Mouse (Mus musculus): ENCODE data around the gene Atp5g2. TPM values are rescaled to one million over a fixed set of nuclear protein-coding genes. Genes with fewer than 3 reads are reported as not detected.

Atp5g2 gene
- polyA plus RNA-seq, 1 experiment from 2014 or later: 58.4 TPM

DNA sequence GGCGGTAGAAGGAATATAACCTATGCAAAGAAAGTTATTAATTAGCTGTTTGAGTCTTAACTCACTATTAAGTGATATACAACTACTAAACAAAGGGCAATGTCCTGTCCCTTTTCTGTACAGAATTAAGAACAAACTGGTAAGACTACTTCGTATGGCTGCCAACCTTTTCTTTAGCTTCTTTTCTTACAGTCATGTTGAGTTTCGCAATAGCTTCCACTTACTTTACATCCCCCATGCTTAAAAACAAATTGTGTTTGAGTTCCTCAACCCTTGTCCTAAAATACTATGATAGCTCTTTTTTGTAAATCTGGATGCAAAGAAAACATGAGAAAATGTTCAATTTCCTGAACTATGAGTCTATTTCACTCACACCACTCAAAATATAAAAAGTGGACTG is 49.0 kb downstream of the Atp5g2 start:
- Histone ChIP-seq H3K27me3 (ENCODE audit: control insufficient read depth, insufficient read depth, low read length) (no peaks in the 10 kb centered on the region), H3K4me1 (replicated peaks; ENCODE audit: control insufficient read depth, insufficient read depth, low read length) (peaks cover 5% of the 10 kb centered on the region; the same call in 1 of the 2 replicates), H3K9me3 (ENCODE audit: control insufficient read depth, low read length) (no peaks in the 10 kb centered on the region), H3K36me3 (ENCODE audit: control insufficient read depth, insufficient read depth, low read length) (no peaks in the 10 kb centered on the region), H3K4me3 (ENCODE audit: low read depth, low read length) (no peak overlapping the region), H3K4me2 (ENCODE audit: low read depth, low read length, severe bottlenecking) (no peak overlapping the region), H3K9ac (ENCODE audit: low read length) (no peak overlapping the region), H3K27ac (ENCODE audit: low read depth, low read length) (no peak overlapping the region)
- DNase-seq (ENCODE audit: low spot score) (no peak), ATAC-seq (replicated peaks; ENCODE audit: low FRiP score) (no peak)
- 93% methylated on average over 3 of the region's 3 CpGs for WGBS

DNA sequence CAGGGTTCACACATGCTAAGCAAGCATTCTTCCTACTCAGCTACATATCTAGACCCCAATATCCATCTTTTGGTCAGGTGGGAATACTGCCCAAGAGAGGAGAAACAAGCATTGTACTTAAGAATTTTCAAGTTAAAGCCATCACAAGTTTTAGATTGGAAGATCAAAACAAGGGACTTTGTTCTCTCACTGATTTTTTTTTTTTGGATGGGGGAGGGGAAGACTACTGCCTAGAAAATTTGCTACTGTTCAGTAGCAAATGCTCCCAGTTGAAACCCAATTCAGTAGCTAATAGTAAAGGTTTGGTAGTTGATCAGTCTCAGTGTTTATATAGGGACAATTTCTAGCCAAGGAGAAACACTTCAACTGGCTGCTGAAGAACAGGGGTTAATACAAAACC is 49.6 kb downstream of the Atp5g2 start:
- no peak for DNase-seq (ENCODE audit: low spot score)
- no peaks in the 10 kb centered on the region for H3K9me3 ChIP-seq (ENCODE audit: control insufficient read depth, low read length)
- H3K27ac ChIP-seq (ENCODE audit: low read depth, low read length): no peak overlapping the region
- ATAC-seq (replicated peaks; ENCODE audit: low FRiP score): no peak
- H3K4me2 ChIP-seq (ENCODE audit: low read depth, low read length, severe bottlenecking): no peak overlapping the region
- peaks cover 5% of the 10 kb centered on the region; the same call in 1 of the 2 replicates for H3K4me1 ChIP-seq (replicated peaks; ENCODE audit: control insufficient read depth, insufficient read depth, low read length)
- no peak overlapping the region for H3K4me3 ChIP-seq (ENCODE audit: low read depth, low read length)
- H3K27me3 ChIP-seq (ENCODE audit: control insufficient read depth, insufficient read depth, low read length): no peaks in the 10 kb centered on the region
- no peak overlapping the region for H3K9ac ChIP-seq (ENCODE audit: low read length)
- no peaks in the 10 kb centered on the region for H3K36me3 ChIP-seq (ENCODE audit: control insufficient read depth, insufficient read depth, low read length)

DNA sequence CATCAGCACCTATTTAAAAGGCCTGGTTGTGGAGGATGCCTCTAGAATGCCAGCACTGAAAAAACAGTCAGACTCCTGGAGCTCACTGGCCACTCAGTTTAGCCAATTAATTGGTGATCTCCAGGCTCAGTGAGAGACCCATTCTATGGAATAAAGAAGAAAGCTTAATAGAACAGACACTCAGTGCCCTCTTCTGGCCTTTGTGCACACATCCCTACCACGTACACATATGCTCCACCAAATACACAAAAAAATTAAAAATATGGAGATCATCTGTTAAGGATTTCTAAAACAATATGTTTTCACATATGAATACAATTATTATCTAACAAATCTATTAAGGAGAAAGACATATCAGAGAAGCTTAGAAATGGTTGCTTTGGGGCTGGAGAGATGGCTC is 51.4 kb downstream of the Atp5g2 start:
- ATAC-seq (replicated peaks; ENCODE audit: low FRiP score): no peak
- Histone ChIP-seq H3K4me1 (replicated peaks; ENCODE audit: control insufficient read depth, insufficient read depth, low read length) (peaks cover 3% of the 10 kb centered on the region; the same call in 1 of the 2 replicates), H3K4me2 (ENCODE audit: low read depth, low read length, severe bottlenecking) (no peak overlapping the region), H3K4me3 (ENCODE audit: low read depth, low read length) (no peak overlapping the region), H3K9ac (ENCODE audit: low read length) (no peak overlapping the region), H3K27ac (ENCODE audit: low read depth, low read length) (no peak overlapping the region), H3K9me3 (ENCODE audit: control insufficient read depth, low read length) (no peaks in the 10 kb centered on the region), H3K36me3 (ENCODE audit: control insufficient read depth, insufficient read depth, low read length) (no peaks in the 10 kb centered on the region), H3K27me3 (ENCODE audit: control insufficient read depth, insufficient read depth, low read length) (no peaks in the 10 kb centered on the region)
- DNase-seq (ENCODE audit: low spot score): no peak
- 77% methylated on average over 1 of the region's 1 CpGs for WGBS

DNA sequence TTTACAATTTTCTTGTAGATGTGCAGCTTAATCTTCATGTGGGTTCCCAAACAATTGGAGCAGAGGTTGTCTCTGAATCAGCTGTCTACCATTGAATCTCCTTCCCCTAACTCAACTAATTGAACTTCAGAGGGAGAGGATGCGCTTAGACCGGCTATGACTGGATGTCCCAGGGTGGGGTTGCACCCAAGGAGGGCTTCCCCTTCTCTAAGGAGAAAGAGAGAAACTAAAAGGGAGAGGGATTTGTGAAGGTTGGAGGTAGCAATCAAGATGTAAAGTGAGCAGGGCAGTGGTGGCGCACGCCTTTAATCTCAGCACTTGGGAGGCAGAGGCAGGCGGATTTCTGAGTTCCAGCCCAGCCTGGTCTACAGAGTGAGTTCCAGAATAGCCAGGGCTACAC is 52.7 kb downstream of the Atp5g2 start:
- no peak for ATAC-seq (replicated peaks; ENCODE audit: low FRiP score)
- no peak overlapping the region for H3K4me3 ChIP-seq (ENCODE audit: low read depth, low read length)
- no peak overlapping the region for H3K27ac ChIP-seq (ENCODE audit: low read depth, low read length)
- H3K4me2 ChIP-seq (ENCODE audit: low read depth, low read length, severe bottlenecking): no peak overlapping the region
- peaks cover 3% of the 10 kb centered on the region; the same call in 1 of the 2 replicates for H3K4me1 ChIP-seq (replicated peaks; ENCODE audit: control insufficient read depth, insufficient read depth, low read length)
- no peaks in the 10 kb centered on the region for H3K9me3 ChIP-seq (ENCODE audit: control insufficient read depth, low read length)
- WGBS: 95% methylated on average over 5 of the region's 5 CpGs
- H3K9ac ChIP-seq (ENCODE audit: low read length): no peak overlapping the region
- no peaks in the 10 kb centered on the region for H3K27me3 ChIP-seq (ENCODE audit: control insufficient read depth, insufficient read depth, low read length)
- DNase-seq (ENCODE audit: low spot score): no peak
- H3K36me3 ChIP-seq (ENCODE audit: control insufficient read depth, insufficient read depth, low read length): no peaks in the 10 kb centered on the region

DNA sequence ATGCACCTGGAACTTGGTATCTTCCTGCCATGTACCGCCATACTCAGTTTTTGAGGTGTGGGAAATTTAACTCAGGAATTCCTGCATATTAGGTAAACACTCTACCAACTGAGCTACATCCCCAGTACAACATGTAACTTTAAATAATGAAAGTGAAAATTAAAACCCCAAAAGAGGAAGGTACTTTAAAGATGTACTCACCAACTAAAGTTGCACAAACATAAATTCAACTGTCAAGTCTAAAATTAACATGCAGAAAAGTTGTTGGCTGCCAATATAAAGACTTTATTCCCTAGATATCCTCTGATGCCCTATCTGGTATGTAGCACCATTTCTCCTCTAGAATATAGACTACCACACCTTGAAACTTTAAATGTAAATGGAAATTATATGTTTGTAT is 54.5 kb downstream of the Atp5g2 start:
- no peak overlapping the region for H3K4me2 ChIP-seq (ENCODE audit: low read depth, low read length, severe bottlenecking)
- no peak overlapping the region for H3K27ac ChIP-seq (ENCODE audit: low read depth, low read length)
- DNase-seq (ENCODE audit: low spot score) (no peak), ATAC-seq (replicated peaks; ENCODE audit: low FRiP score) (no peak)
- no peaks in the 10 kb centered on the region for H3K9me3 ChIP-seq (ENCODE audit: control insufficient read depth, low read length)
- no peak overlapping the region for H3K4me3 ChIP-seq (ENCODE audit: low read depth, low read length)
- no peaks in the 10 kb centered on the region for H3K4me1 ChIP-seq (replicated peaks; ENCODE audit: control insufficient read depth, insufficient read depth, low read length)
- H3K36me3 ChIP-seq (ENCODE audit: control insufficient read depth, insufficient read depth, low read length): no peaks in the 10 kb centered on the region
- no peak overlapping the region for H3K9ac ChIP-seq (ENCODE audit: low read length)
- 90% methylated on average over 1 of the region's 1 CpGs for WGBS
- no peaks in the 10 kb centered on the region for H3K27me3 ChIP-seq (ENCODE audit: control insufficient read depth, insufficient read depth, low read length)

DNA sequence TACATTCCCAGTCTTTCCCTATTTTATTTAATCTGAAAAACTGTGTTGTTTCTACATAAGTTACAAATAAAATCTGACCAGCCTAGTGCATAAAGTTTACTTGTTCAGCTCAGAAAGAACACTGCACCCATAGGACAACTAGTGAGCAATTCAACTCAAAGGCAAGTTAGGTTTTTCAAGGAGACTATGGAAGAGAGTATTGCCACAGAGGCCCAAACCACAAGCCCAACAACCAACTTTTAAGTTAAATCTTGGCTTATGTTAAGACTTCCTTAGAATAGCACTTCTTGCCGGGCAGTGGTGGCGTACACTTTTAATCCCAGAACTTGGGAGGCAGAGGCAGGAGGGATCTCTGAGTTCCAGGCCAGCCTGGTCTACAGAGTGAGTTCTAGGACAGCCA is 56.0 kb downstream of the Atp5g2 start:
- no peaks in the 10 kb centered on the region for H3K4me1 ChIP-seq (replicated peaks; ENCODE audit: control insufficient read depth, insufficient read depth, low read length)
- no peak for ATAC-seq (replicated peaks; ENCODE audit: low FRiP score)

DNA sequence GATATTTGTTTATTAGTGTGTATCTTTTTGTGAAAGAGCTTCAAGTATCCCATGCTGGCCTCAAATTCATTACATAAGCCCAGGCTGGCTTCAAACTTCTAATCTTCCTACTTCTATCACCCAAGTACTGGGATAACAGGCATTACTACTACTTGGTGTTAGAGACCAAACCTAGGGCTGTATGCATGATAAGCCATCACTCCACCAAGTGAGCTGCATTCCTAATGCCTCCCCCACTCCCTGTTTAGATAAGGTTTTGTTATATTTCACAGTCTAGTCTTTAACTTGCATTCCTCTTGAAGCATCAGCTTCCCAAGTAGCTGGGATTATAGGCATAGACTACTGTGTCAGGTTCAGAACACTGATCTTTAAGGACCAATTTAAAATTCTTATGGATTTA is 57.9 kb downstream of the Atp5g2 start:
- DNase-seq (ENCODE audit: low spot score): no peak
- no peak overlapping the region for H3K9ac ChIP-seq (ENCODE audit: low read length)
- H3K4me1 ChIP-seq (replicated peaks; ENCODE audit: control insufficient read depth, insufficient read depth, low read length): no peaks in the 10 kb centered on the region
- H3K27me3 ChIP-seq (ENCODE audit: control insufficient read depth, insufficient read depth, low read length): no peaks in the 10 kb centered on the region
- no peak overlapping the region for H3K27ac ChIP-seq (ENCODE audit: low read depth, low read length)
- no peaks in the 10 kb centered on the region for H3K9me3 ChIP-seq (ENCODE audit: control insufficient read depth, low read length)
- H3K4me3 ChIP-seq (ENCODE audit: low read depth, low read length): no peak overlapping the region
- no peak for ATAC-seq (replicated peaks; ENCODE audit: low FRiP score)
- H3K4me2 ChIP-seq (ENCODE audit: low read depth, low read length, severe bottlenecking): no peak overlapping the region
- no peaks in the 10 kb centered on the region for H3K36me3 ChIP-seq (ENCODE audit: control insufficient read depth, insufficient read depth, low read length)

More for the DNA sequence above, 56.0 kb downstream of the Atp5g2 start:
- no peak overlapping the region for H3K27ac ChIP-seq (ENCODE audit: low read depth, low read length)
- no peak for DNase-seq (ENCODE audit: low spot score)
- H3K27me3 ChIP-seq (ENCODE audit: control insufficient read depth, insufficient read depth, low read length): no peaks in the 10 kb centered on the region
- H3K4me2 ChIP-seq (ENCODE audit: low read depth, low read length, severe bottlenecking): no peak overlapping the region
- H3K36me3 ChIP-seq (ENCODE audit: control insufficient read depth, insufficient read depth, low read length): no peaks in the 10 kb centered on the region
- H3K4me3 ChIP-seq (ENCODE audit: low read depth, low read length): no peak overlapping the region
- no peak overlapping the region for H3K9ac ChIP-seq (ENCODE audit: low read length)
- no peaks in the 10 kb centered on the region for H3K9me3 ChIP-seq (ENCODE audit: control insufficient read depth, low read length)
- WGBS: 95% methylated on average over 2 of the region's 2 CpGs

DNA sequence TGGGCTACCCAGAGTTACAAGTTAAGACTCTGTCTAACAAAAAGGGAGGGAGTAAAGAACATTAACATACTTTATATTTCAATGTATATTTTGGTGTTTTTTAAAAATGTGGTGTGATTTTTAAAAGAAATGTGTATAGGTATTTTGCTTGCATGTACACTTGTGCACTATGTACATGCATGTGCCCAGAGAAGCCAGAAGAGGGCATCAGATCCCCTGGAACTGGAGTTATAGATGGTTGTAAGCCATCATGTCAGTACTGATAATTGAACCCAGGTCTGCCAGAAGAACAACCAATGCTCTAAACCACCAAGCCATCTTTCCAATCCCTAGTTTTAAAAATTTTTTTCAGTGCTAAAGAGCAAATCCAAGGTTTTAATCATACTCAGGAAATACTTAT is 59.2 kb downstream of the Atp5g2 start:
- Histone ChIP-seq H3K4me2 (ENCODE audit: low read depth, low read length, severe bottlenecking) (no peak overlapping the region), H3K27ac (ENCODE audit: low read depth, low read length) (no peak overlapping the region), H3K27me3 (ENCODE audit: control insufficient read depth, insufficient read depth, low read length) (no peaks in the 10 kb centered on the region), H3K4me3 (ENCODE audit: low read depth, low read length) (no peak overlapping the region), H3K4me1 (replicated peaks; ENCODE audit: control insufficient read depth, insufficient read depth, low read length) (no peaks in the 10 kb centered on the region), H3K9ac (ENCODE audit: low read length) (no peak overlapping the region), H3K9me3 (ENCODE audit: control insufficient read depth, low read length) (no peaks in the 10 kb centered on the region), H3K36me3 (ENCODE audit: control insufficient read depth, insufficient read depth, low read length) (no peaks in the 10 kb centered on the region)
- no peak for ATAC-seq (replicated peaks; ENCODE audit: low FRiP score)
- no peak for DNase-seq (ENCODE audit: low spot score)
